Mouse (Mus musculus): ENCODE results near the gene 3110009E18Rik.
A peak's percentile ranks its signal among the peaks of the same experiment; 100 is the strongest.

3110009E18Rik gene

GRCm38 (mm10) chr1:120105556-120105959 lies 15.4 kb upstream of the 3110009E18Rik start:
- no peak for DNase-seq

- no peak for DNase-seq
Measured at GRCm38 (mm10) chr1:120109741-120110432, 11.1 kb upstream of the 3110009E18Rik start.

GRCm38 (mm10) chr1:120111766-120112165 lies 9.2 kb upstream of the 3110009E18Rik start:
- DNase-seq, result no peak

GRCm38 (mm10) chr1:120112251-120113187 lies 8.5 kb upstream of the 3110009E18Rik start:
- DNase-seq, result no peak

GRCm38 (mm10) chr1:120115671-120116081 lies 5.3 kb upstream of the 3110009E18Rik start:
- DNase-seq, result peak; percentile 89

GRCm38 (mm10) chr1:120116106-120116505 lies 4.9 kb upstream of the 3110009E18Rik start:
- DNase-seq, result peak; percentile 55

GRCm38 (mm10) chr1:120118854-120119253 lies 2.1 kb upstream of the 3110009E18Rik start:
- DNase-seq, result no peak

GRCm38 (mm10) chr1:120119389-120119788 lies 1.6 kb upstream of the 3110009E18Rik start:
- peak; percentile 47 for DNase-seq

GRCm38 (mm10) chr1:120120141-120120968 lies 632 bp upstream of the 3110009E18Rik start:
- DNase-seq, result peak; percentile 79

- DNase-seq, result no peak
Measured at GRCm38 (mm10) chr1:120121930-120122530, 1.0 kb downstream of the 3110009E18Rik start.

- DNase-seq, result no peak
Measured at GRCm38 (mm10) chr1:120122634-120123383, 1.8 kb downstream of the 3110009E18Rik start.

- DNase-seq, result no peak
Measured at GRCm38 (mm10) chr1:120124839-120125238, 3.9 kb downstream of the 3110009E18Rik start.

- DNase-seq, result no peak
Measured at GRCm38 (mm10) chr1:120125471-120125870, 4.5 kb downstream of the 3110009E18Rik start.

- DNase-seq, result no peak
Measured at GRCm38 (mm10) chr1:120126318-120126717, 5.3 kb downstream of the 3110009E18Rik start.

GRCm38 (mm10) chr1:120132376-120132775 lies 11.4 kb downstream of the 3110009E18Rik start:
- no peak for DNase-seq

- DNase-seq, result no peak
Measured at GRCm38 (mm10) chr1:120135934-120136786, 15.2 kb downstream of the 3110009E18Rik start.

GRCm38 (mm10) chr1:120138923-120139540 lies 18.0 kb downstream of the 3110009E18Rik start:
- DNase-seq, result no peak

GRCm38 (mm10) chr1:120140144-120140693 lies 19.2 kb downstream of the 3110009E18Rik start:
- DNase-seq, result no peak

GRCm38 (mm10) chr1:120142551-120142950 lies 21.6 kb downstream of the 3110009E18Rik start:
- peak; percentile 86 for DNase-seq

Measured in cerebellum, adult 9-11 months (tissue).